Mouse (Mus musculus) liver, postnatal 0 days (tissue): ENCODE measurements at regions not wholly inside any gene's neighbourhood (a gene's known extent, or its start where the extent isn't known, plus 50 kb on each side); places are given as distances from the start of the nearest gene placed in this dataset.

ENCODE experiments used
- CTCF ChIP-seq: sonication (generic); IDR thresholded peaks from 2 replicates; pipeline ENCODE4 v1.5.1; 2016; ENCODE audit warnings: antibody characterized with exemption, low read depth
- EP300 ChIP-seq: IDR thresholded peaks from 2 replicates; pipeline ENCODE4 v1.6.1; 2016; ENCODE audit warnings: antibody characterized with exemption, low read depth, mild to moderate bottlenecking

DNA sequence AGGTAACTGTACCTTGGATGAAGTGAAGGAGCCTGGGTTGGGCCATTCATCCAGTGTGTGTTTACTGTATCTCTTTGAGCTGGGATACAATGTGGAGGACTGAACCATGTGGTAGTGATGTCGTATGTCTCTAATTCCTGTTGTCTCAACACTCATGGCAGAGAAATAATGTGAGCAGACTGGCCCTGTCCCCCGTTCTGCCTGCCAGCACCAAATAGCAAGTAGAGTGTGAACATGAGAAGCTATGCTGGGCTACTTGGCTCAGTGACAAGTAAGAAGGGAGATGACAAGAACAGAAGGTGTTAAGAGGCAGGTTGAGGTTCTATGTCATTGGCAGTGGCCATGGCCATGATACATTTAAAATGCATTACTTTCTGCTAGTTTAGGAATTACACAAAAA, 89.7 kb upstream of the Slc25a26 start:
- no peak for TF ChIP-seq CTCF
- no peak for TF ChIP-seq EP300
